Mouse (Mus musculus) megakaryocyte-erythroid progenitor cell, adult 5-6 weeks (primary cell): Measurements from ENCODE around the gene Cdc42ep4. TPM values are rescaled to one million over a fixed set of nuclear protein-coding genes. Genes with fewer than 3 reads are reported as not detected.

Source experiments
- ATAC-seq: replicated peaks from 2 replicates; pipeline ENCODE4 v1.8.0; 2016; ENCODE audit warnings: mild to moderate bottlenecking, inconsistent platforms; ENCODE audit not compliant: severe bottlenecking, poor library complexity, low FRiP score, low TSS enrichment
- total RNA-seq, 2 experiments: library from RNA; stranded (forward) in 1 of 2; stranded (reverse) in 1 of 2; fragments of 200-1000, 215-1000 nt in 1 of 2; fragments of >200 nt in 1 of 2; fragmentation: Nextera tagmentation in 1 of 2; gene quantifications; 2 replicates each; pipeline ENCODE4 v1.2.3; 2014 to 2017

Gene Cdc42ep4
- total RNA-seq (2014; fragmentation: Nextera tagmentation) (13.7 and 14.7 TPM in 2 replicates), total RNA-seq (2017) (10.7 and 13.7 TPM in 2 replicates)

- ATAC-seq = peak; percentile 64
Observed at GRCm38 (mm10) chr11:113751484-113752084, at the start of gene Cdc42ep4. Cdc42ep4 (minus strand) TSS chr11:113751881.

DNA sequence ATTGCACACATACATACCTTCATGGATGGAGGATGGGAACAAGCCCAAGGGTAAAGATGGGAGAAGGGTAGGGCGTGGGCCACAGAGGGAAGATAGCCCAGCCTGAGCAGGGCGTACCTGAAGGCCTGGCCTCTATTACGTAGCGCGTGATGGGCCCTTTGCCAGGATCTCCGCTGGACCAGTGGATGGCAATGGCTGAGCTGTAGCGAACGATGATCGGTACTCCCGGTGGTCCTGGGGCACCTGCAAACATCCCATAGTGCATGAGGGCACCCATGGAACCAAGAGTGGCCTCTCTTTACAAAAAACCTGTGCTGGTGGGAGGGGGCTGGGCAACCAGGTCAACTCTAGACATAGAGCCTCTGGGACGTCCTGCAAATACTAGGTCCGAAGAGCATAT, 48.3 kb upstream of the Cdc42ep4 start:
- no peak for ATAC-seq

- ATAC-seq = peak; percentile 84
Observed at GRCm38 (mm10) chr11:113799041-113799447, 47.4 kb upstream of the Cdc42ep4 start.

GRCm38 (mm10) chr11:113798011-113798410, 46.3 kb upstream of the Cdc42ep4 start:
- peak; percentile 42 for ATAC-seq

DNA sequence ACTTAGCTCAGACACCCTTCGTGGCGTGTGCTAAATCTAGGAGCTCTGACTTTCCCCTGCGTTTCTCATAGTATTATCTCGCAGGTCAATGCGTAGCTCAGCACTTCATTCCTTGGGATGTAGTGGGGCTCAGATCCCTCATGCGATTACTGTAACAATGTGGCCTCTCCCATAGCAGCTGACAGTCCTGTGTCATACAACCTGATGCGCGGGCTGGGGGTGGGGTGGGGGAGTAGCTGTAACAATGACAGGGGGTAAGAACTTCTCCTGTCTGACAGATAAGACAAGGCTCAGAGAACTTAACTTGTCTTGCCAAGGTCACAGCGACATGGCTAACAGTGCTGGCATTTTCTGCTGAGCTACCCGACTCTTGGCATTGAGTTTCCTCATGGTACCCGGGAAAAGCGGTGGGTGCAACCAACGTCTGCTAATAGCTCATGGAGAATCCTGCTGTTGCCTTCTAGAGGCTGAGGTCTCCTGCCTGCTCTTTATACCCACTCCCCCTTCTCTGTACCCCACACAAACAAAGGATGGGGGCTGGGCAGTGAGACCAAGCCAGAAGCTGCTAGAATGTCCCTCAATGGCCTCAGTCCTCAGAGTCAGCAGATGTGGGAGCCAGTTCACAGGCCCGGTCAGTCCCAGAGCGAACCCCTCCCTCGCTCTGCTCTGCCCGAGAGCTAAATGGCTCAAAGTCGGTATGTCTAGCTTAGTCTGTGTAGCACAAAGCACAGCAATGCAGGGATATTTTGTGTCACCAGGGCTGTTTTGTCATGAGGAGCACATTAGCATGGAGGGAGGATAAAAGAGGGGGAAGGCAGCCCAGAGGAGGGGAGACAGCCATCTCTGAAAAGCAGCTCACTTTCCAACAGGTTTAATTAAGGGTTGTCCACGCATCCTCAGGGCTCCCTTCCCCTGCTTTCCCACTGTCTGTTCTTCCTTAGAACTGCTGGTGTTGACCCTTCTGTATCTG, 45.6 kb upstream of the Cdc42ep4 start:
- no peak for ATAC-seq

GRCm38 (mm10) chr11:113795846-113796245, 44.2 kb upstream of the Cdc42ep4 start:
- ATAC-seq = no peak

DNA sequence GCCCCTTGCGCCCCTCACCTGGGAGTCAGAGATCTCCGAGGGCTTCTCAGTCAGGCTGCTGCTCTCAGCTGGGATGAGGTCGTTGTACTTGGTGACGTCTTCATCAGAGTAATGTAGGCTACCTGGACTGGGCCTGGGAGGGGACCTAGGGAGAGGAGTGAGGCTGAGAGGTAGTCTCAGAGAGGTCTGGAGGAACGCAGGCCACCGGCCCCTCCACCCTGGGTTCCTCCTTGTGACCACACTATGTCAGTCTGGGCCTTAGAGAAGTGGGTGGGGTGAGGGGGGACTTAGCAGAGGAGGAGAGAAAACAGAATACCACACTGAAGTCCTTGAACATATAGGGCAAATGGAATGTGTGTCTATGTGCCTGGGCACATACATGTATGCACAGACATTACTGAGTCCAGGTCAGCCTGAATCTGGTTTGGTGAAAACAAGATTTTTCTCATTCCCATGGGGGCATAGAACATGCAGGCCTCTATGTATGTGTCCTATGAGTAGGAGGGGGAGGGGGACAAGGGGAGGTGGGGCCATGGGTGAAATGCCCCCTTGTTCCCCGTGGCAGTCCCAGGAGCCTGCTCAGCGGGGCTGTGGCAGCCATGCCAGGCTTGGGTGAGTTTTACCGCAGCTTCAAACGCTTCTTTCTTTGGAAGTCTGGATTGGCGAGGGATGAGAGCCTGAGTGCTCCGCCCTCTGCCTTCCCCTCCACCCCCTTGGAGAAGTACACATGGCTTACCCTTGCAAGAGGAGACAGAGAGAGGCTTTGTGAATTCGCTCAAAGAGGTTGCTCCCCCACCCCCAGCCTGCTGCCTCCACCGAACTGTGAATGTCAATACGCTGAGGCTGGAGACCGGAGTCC, 39.9 kb upstream of the Cdc42ep4 start:
- ATAC-seq = no peak

DNA sequence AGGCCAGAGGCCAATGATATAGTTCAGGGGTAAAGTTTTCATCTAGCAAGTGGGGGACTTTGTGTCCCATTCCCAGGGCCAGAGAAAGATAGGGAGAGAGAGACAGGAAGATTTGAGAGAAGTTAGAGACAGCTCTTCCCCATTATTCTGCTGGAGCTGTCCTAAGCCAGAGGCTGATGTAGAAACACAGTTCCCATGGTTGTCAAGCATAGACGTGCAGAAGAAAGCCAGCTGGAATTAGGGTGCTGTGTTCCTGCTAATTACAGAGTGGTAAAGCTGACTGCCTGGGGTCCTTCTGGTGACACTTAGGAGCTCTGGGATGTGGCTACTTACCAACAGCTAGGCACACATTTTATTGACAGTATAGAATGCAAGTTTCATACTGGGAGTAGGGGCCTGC, 37.4 kb upstream of the Cdc42ep4 start:
- no peak for ATAC-seq

DNA sequence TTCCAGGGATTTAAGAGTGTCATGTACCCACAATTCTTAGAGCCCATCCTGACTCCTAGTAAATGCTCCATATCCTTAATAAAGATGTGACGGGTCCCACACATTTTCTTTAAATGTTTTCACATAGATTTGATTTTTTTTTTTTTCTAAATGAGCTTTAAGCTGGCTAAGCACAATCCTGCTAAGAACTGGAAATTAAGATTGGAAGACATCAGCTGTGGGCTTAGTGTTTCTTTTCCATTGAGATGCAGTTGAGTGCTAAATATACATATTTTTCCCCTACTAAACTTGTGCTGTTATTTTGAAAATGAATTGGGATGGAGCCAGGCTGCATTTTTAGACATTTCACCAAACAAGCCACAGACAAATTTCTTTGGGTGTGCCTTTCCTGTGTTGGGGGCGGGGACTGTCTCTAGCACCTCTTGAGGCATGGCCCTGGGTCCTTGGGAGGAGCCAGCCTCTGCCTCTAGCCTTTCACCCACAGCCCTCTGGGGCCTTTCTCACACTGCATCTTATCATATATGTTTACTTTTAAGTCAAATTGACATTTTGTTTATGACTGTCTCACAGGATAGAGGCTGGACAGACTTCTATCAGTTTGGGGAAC, 36.6 kb upstream of the Cdc42ep4 start:
- ATAC-seq = peak; percentile 91

- ATAC-seq = 0 out of 2 replicates have a peak, but pooled peaks have one; percentile 11
Observed at GRCm38 (mm10) chr11:113787432-113788182, 35.9 kb upstream of the Cdc42ep4 start.

- ATAC-seq = no peak
Observed at GRCm38 (mm10) chr11:113787009-113787408, 35.3 kb upstream of the Cdc42ep4 start.

GRCm38 (mm10) chr11:113786395-113786794, 34.7 kb upstream of the Cdc42ep4 start:
- no peak for ATAC-seq

DNA sequence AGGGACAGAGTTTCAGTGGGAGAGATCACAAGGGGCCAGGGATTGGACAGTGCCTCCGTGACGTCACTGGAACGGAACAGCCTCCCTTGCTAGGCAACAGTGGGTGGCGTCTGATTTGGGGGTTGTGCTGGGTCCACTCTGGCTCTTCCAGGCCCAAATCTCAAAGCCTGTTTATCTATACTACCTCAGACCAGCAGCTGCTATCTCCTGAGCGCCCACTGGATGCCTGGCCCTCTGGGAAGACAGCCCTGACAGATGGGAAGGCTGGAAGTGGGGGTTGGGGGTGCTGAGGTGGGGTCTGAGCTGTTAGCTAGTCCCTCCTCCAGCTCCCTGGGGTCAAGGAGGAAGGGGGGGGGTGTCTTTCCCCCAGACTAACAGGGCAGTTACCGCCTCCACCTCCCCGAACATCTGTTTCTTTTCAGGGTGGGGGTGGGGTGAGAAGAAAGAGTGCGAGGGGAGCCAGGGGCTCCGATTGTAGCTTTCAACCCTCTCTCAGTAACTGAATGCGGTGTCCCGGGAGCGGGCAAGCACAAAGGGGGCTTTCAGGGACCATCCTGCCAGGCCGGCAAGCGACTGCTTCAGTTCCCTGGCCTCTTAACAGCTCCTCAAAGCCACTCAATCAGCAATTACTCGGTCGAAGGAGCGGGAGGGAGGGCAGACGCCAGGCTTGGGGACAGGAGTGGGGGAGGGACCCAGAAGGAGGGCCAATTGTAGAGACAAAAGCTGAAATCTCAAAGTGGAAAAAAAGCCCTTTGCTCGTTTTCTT, 33.9 kb upstream of the Cdc42ep4 start:
- ATAC-seq = peak; percentile 39

GRCm38 (mm10) chr11:113784656-113785396, 33.1 kb upstream of the Cdc42ep4 start:
- no peak for ATAC-seq

- ATAC-seq = no peak
Observed at GRCm38 (mm10) chr11:113782496-113782895, 30.8 kb upstream of the Cdc42ep4 start.

DNA sequence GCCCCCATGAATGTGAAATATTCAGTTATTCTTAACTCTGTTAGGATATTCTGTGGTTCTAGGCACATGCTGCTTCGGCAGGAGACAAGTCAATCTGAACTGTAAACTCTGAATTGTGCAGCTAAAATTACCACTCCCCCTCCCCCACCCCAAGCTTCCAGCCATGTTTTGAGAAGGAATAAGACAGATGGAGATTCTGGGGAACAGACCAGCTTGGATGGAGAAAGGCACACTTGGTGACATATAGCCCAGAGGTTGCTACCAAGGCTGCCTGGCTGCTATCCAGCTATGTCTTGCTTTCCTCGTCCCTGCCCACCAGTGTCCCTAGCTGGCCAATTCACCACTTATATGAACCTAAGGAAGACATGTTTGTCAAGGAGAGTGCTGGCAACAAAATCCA, 30.3 kb upstream of the Cdc42ep4 start:
- no peak for ATAC-seq

DNA sequence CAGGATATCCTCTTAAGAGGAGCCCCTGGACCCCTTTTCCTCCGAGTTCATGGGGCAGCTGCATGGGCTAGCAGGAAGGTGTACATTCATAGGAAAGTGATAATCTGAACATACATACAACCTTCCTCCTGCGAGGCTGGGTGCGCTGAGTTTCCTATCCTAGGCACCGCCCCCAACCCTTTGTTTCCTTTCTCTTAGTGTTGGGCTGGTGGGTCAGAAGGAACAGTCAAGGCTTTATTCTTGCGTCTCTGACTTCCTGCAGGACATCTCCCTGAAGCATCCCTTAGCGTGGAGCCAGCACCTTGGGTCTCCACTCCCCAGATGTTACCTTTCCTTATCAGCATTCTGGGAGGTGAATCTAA, 28.0 kb upstream of the Cdc42ep4 start:
- ATAC-seq = no peak
